Mouse (Mus musculus) cerebellum, adult 2 months (tissue): ENCODE measurements at regions not wholly inside any gene's neighbourhood (a gene's known extent, or its start where the extent isn't known, plus 50 kb on each side); places are given as distances from the start of the nearest gene placed in this dataset.

Experiments
- DNase-seq, 2 experiments: peaks; one replicate each; pipeline ENCODE4 v3.0.0; 2021
- H3K27ac ChIP-seq: fragments of 200-500 bp; 2 replicates; pipeline ENCODE4 v1.5.1; 2012; ENCODE audit warnings: low read length, control low read depth, inconsistent platforms; ENCODE audit not compliant: insufficient read depth
- H3K27me3 ChIP-seq: fragments of 200-500 bp; 2 replicates; pipeline ENCODE4 v1.6.1; 2012; ENCODE audit warnings: inconsistent platforms, mild to moderate bottlenecking, low read length, moderate library complexity; ENCODE audit not compliant: control insufficient read depth, insufficient read depth
- H3K4me1 ChIP-seq: fragments of 200-500 bp; 2 replicates; pipeline ENCODE4 v1.6.1; 2011; ENCODE audit warnings: low read length; ENCODE audit not compliant: control insufficient read depth, insufficient read depth
- H3K4me3 ChIP-seq: fragments of 200-500 bp; replicated peaks from 2 replicates; pipeline ENCODE3; 2011; ENCODE audit warnings: mild to moderate bottlenecking, low read depth, low read length, control low read depth; ENCODE audit not compliant: insufficient read depth
- CTCF ChIP-seq: fragments of 200-500 bp; IDR thresholded peaks from 2 replicates; pipeline ENCODE4 v1.5.1; 2011; ENCODE audit warnings: low read depth, mild to moderate bottlenecking, control low read depth, low read length, moderate library complexity, borderline replicate concordance; ENCODE audit not compliant: insufficient read depth
- POLR2A ChIP-seq: fragments of 200-500 bp; IDR thresholded peaks from 2 replicates; pipeline ENCODE4 v1.6.1; 2011; ENCODE audit warnings: low read length, control low read depth, borderline replicate concordance; ENCODE audit not compliant: insufficient read depth
- WGBS: fragments of 180-500 bp; shearing (Covaris S2); methylation state at CpG from one replicate; pipeline ENCODE4 v1.1.7; 2018; 5-methylcytosine and 5-hydroxymethylcytosine counted together

DNA sequence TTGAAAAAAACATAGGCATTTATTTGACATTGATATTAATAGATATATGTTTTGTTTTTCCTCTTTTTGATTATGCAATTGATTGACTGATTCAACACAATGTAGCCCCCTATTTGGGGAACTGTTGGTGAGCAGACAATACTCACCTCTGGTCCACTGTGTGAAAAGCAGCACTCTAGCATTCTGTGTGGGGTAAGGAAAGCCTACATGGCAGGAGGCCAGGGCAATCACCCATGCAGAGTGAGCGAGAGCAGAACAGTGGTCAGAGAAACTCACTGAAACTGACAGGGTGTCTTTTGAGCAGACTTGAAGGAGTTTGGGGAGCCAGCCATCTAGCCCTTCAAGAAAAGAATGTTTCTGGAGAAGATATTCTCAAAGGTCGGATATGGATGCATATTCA is 73.2 kb upstream of the Azi2 start:
- WGBS = 15% methylated on average over 2 of the region's 2 CpGs

GRCm38 (mm10) chr9:117966326-117966989 is 73.8 kb upstream of the Azi2 start:
- H3K27me3 ChIP-seq = no peaks in the 10 kb centered on the region
- no peak overlapping the region for H3K4me3 ChIP-seq
- no peak overlapping the region for H3K27ac ChIP-seq
- TF ChIP-seq CTCF = peak; percentile 38; the same call in 1 of the 2 replicates
- TF ChIP-seq POLR2A = no peak
- peaks cover 4% of the 10 kb centered on the region; the same call in 1 of the 2 replicates for H3K4me1 ChIP-seq
- WGBS = 47% methylated on average over 10 of the region's 10 CpGs
- DNase-seq = peak; percentile 39 to 61

More for the DNA sequence above, 73.2 kb upstream of the Azi2 start:
- Histone ChIP-seq H3K4me1 (peaks cover 4% of the 10 kb centered on the region; the same call in 1 of the 2 replicates), H3K27ac (no peak overlapping the region), H3K4me3 (no peak overlapping the region), H3K27me3 (no peaks in the 10 kb centered on the region)
- no peak for DNase-seq
- no peak for TF ChIP-seq CTCF
- no peak for TF ChIP-seq POLR2A

DNA sequence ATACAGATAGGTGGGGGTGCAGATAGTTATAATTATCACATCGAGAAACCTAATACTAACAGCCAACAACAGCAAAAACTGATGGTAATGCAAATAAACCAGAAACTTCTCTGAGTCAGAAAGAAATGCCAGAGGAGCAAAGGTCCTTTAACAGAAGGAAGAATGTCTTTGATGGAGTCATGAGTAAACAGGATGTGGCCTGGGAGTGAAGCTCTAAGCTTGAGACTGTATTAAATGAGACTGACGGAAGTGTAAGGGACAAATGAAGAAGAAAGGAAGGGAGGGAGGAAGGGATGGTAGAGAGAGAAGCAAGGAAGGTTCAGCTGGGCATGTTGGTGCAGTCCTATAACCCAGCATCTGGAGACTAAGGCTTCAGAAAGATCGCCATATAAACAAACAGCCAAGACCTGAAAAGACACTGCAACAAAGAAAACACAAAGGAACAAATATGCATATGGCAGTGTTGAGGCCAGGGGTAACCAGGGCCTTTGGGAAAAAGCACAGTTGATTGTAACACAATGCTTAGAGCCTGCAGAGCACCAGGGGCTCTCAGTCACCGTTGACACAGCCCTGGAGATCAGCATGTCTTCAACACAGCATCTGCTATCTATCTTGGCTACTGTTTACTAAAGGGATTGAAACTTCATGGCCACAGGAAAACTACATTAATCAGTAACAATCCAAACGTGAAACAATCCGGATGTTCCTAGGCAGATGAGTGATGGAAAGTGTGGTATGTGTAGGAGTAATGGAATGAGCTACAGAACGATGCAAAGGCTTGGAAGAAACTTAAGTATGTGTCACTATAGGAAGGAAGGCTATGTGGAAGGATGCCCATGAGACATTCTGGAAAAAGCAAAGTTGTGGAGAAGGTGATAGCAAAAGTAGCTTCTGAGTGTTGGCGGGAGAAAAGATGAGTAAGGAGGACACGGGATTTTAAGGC is 77.9 kb upstream of the Azi2 start:
- 72% methylated on average over 9 of the region's 9 CpGs for WGBS
- TF ChIP-seq CTCF = no peak
- TF ChIP-seq POLR2A = no peak
- DNase-seq = no peak

GRCm38 (mm10) chr9:117959845-117960244 is 80.5 kb upstream of the Azi2 start:
- Histone ChIP-seq H3K27ac (no peak overlapping the region), H3K4me1 (no peaks in the 10 kb centered on the region), H3K4me3 (no peak overlapping the region), H3K27me3 (no peaks in the 10 kb centered on the region)
- no peak for DNase-seq
- WGBS = 96% methylated on average over 2 of the region's 2 CpGs
- TF ChIP-seq POLR2A (no peak), CTCF (no peak)

More for the DNA sequence above, 77.9 kb upstream of the Azi2 start:
- H3K4me1 ChIP-seq = peaks cover 4% of the 10 kb centered on the region; the same call in 1 of the 2 replicates
- H3K27me3 ChIP-seq = no peaks in the 10 kb centered on the region
- H3K4me3 ChIP-seq = no peak overlapping the region
- H3K27ac ChIP-seq = no peak overlapping the region

DNA sequence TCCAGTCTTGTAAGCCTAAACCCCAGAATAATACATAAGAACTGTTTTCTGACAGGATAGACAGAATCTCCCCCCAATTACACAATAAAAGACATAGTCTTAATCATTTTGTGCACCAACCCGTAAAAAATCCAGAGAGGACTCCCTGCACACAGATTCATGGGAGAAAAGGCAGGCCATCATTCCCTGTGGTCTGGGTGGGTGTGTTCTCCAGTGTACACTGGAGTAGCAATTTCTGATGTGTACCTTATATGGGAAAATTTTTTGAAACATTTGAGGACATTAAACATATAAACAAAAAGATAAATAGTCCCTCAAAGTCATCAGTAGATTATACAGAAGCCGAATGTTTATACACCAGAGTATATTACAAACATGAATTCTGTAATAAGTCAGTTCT is 83.1 kb upstream of the Azi2 start:
- H3K4me1 ChIP-seq = no peaks in the 10 kb centered on the region
- WGBS = 81% methylated on average over 2 of the region's 2 CpGs
- TF ChIP-seq CTCF = no peak
- no peak for TF ChIP-seq POLR2A
- no peak overlapping the region for H3K27ac ChIP-seq
- no peaks in the 10 kb centered on the region for H3K27me3 ChIP-seq
- no peak for DNase-seq
- H3K4me3 ChIP-seq = no peak overlapping the region

DNA sequence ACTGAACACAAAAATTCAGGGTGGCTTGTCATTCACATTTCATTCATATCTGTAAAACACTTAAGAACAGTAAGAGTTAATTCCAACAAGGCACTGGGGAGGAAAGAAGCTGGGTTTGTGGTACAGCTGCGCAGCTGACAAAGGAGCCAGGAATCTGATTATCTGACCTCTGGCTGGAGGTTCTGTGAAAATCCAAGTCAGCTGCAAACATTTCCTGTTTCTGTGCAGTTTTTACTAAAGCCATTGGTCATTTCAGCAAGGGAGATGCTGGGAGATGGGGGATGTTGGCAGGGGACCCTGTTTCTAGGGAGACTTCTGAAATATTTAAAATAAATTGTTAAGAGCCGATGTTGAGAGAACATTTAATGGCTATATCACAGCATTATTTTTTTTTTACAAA is 83.6 kb upstream of the Azi2 start:
- H3K4me1 ChIP-seq = no peaks in the 10 kb centered on the region
- no peaks in the 10 kb centered on the region for H3K27me3 ChIP-seq
- no peak overlapping the region for H3K27ac ChIP-seq
- no peak for DNase-seq
- TF ChIP-seq POLR2A = no peak
- TF ChIP-seq CTCF = no peak
- WGBS = 64% methylated on average over 2 of the region's 2 CpGs
- H3K4me3 ChIP-seq = no peak overlapping the region

DNA sequence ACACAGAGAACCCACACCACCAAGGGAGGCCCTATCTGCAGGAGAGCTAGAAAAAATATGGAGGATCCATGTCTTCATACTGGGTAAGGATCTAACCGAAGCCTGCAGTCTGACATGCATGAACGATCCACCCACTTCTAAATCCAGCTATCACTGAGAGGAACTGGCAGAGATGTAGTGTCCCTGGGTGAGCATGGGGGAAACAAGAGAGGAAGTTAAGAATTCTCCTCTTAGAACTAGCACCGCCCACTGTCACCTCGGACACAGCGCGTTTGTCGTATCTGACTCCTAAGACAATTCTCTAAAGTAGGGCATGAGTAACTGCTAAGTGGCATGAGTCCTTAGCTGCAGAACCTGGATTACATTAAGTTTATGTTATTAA is 112.8 kb upstream of the Azi2 start:
- Histone ChIP-seq H3K4me3 (no peak overlapping the region), H3K27me3 (no peaks in the 10 kb centered on the region), H3K4me1 (peaks cover 4% of the 10 kb centered on the region; the same call in 1 of the 2 replicates), H3K27ac (no peak overlapping the region)
- 82% methylated on average over 7 of the region's 7 CpGs for WGBS
- no peak for TF ChIP-seq CTCF
- no peak for TF ChIP-seq POLR2A
- no peak for DNase-seq
